24 mouse cellular contexts compared by ENCODE assay signal in the genomic region with DNA sequence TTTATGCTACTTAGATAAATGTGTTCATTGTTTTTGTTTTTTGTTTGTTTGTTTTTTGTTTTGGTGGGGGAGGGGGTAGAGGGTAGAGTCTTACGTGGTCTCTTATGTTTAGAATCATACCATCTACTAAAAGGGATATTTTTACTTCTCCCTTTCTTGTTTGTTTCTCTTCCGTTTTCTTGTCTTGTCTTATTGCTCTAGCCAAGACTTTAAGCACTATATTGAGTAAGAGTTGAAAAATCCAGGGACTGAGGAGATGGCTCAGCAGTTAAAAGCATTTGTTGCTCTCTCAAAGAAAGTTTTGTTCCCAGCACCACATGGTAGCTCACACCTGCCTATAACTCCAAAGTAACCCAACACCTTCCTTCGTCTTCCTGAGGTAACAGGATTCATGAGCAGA.
"Had no signal": no experiment of that assay in that cellular context is flagged by ENCODE, and none has a peak within 500 bp of the region (broad histone marks: within the 10 kb centered on the region; RNA-seq: fewer than 3 reads in every experiment).

No protein-coding gene starts in this region.

- H3K9ac ChIP-seq: intestine, embryonic 15.5 days; limb, embryonic 12.5 days; limb, embryonic 15.5 days; liver, embryonic 14.5 days; liver, postnatal 0 days; lung, embryonic 14.5 days; midbrain, embryonic 12.5 days; midbrain, embryonic 15.5 days; neural tube, embryonic 13.5 days had no signal

- H3K27me3 ChIP-seq: intestine, embryonic 15.5 days; limb, embryonic 12.5 days; limb, embryonic 15.5 days; midbrain, embryonic 15.5 days; neural tube, embryonic 13.5 days had no signal

- H3K36me3 ChIP-seq: intestine, embryonic 15.5 days; limb, embryonic 12.5 days; limb, embryonic 15.5 days; midbrain, embryonic 12.5 days; midbrain, embryonic 15.5 days; neural tube, embryonic 13.5 days had no signal

- H3K4me1 ChIP-seq: limb, embryonic 12.5 days; limb, embryonic 15.5 days; midbrain, embryonic 15.5 days had no signal

- H3K4me2 ChIP-seq: intestine, embryonic 15.5 days; limb, embryonic 12.5 days; limb, embryonic 15.5 days; liver, embryonic 11.5 days; lung, embryonic 14.5 days; midbrain, embryonic 12.5 days; midbrain, embryonic 15.5 days; neural tube, embryonic 13.5 days had no signal

- H3K27ac ChIP-seq: intestine, embryonic 15.5 days; kidney, postnatal 0 days; layer of hippocampus, adult 2 months; left cerebral cortex, adult 2 months; limb, embryonic 12.5 days; limb, embryonic 15.5 days; liver, embryonic 14.5 days; midbrain, embryonic 12.5 days; midbrain, embryonic 15.5 days; neural tube, embryonic 13.5 days; stomach, postnatal 0 days had no signal

- H3K4me3 ChIP-seq: intestine, embryonic 15.5 days; layer of hippocampus, adult 2 months; left cerebral cortex, adult 2 months; limb, embryonic 12.5 days; limb, embryonic 15.5 days; midbrain, embryonic 12.5 days; midbrain, embryonic 15.5 days; myocyte; neural tube, embryonic 13.5 days had no signal

- ATAC-seq: intestine, embryonic 15.5 days; liver, postnatal 0 days; lung, postnatal 0 days; midbrain, embryonic 15.5 days had no signal

- H3K9me3 ChIP-seq: intestine, embryonic 15.5 days; limb, embryonic 15.5 days; midbrain, embryonic 12.5 days; midbrain, embryonic 15.5 days had no signal

- DNase-seq: kidney, adult 11 months; kidney, adult 8-10 months; kidney, postnatal 25 days; layer of hippocampus, postnatal 36 days; left cerebral cortex, postnatal 4 days; liver, postnatal 0 days; lung, embryonic 14.5 days; thymus, adult 2 months; thymus, postnatal 14 days; thymus, postnatal 4 days had no signal
